Mouse (Mus musculus) common myeloid progenitor, adult 5-6 weeks (primary cell): ENCODE measurements around the gene Gm10642. TPM values are rescaled to one million over a fixed set of nuclear protein-coding genes. Genes with fewer than 3 reads are reported as not detected.

Experiments used
- ATAC-seq: replicated peaks from 2 replicates; pipeline ENCODE4 v1.8.0; 2016; ENCODE audit warnings: low read depth, mild to moderate bottlenecking, moderate TSS enrichment, inconsistent platforms; ENCODE audit not compliant: poor library complexity, severe bottlenecking
- total RNA-seq: library from RNA; stranded (forward); fragments of 200-1000, 187-1606 nt; gene quantifications from 2 replicates; pipeline ENCODE4 v1.2.3, GENCODE M21; 2017

Gm10642 gene
- total RNA-seq = 0.63 TPM in 1 of 2 replicates, not detected in the other

DNA sequence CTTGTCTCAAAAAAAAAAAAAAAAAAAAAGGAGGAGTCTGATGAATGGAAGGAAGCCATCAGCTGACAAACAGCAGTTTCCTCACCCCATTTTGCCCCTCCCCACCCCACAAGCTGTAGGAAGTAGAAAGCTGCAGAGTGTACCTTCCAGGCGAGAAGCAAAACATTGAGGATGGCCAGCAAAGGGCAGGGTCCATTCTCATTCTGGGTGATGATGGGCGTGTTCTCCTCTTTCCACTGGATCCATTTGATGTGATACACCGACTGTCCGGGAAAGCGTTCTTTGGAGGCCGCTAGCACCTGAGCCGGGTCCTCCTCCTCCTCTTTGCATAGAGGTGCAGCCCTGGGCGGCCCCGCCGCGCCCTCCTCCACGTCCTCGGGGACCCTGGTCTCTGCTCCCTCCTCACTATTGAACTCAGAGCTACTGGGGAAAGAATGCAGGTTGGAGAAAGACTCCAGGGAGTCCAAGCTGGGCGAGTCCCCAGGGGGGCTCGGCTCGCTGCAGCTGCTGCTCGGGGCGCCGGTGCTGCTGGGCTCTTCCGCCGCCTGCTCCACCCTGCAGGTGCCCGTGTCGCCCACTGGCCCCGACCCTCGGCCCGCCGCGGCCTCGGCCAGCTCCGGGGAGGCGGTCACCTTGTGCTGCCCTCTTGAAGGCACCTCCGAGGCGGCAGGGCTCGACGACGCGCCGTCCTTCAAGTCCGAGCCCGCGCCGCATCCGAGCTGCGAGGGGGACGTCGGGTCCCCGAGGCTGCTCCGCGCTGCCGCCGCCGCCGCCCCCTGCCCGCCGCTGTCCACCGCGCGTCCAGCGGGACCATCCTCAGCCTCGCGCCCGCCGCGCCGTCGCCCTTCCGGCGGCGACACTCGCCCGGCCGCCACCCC, at the start of gene Gm10642:
TSS of gene Gm10642 (plus strand) at position 122 of the 878 bp plus-strand sequence.
- peak; percentile 48 for ATAC-seq

GRCm38 (mm10) chr9:70611026-70611673, 44.9 kb upstream of the Gm10642 start:
- ATAC-seq = no peak

- ATAC-seq = no peak
Measured at GRCm38 (mm10) chr9:70629711-70630110, 26.3 kb upstream of the Gm10642 start.

GRCm38 (mm10) chr9:70631665-70632064, 24.4 kb upstream of the Gm10642 start:
- no peak for ATAC-seq

DNA sequence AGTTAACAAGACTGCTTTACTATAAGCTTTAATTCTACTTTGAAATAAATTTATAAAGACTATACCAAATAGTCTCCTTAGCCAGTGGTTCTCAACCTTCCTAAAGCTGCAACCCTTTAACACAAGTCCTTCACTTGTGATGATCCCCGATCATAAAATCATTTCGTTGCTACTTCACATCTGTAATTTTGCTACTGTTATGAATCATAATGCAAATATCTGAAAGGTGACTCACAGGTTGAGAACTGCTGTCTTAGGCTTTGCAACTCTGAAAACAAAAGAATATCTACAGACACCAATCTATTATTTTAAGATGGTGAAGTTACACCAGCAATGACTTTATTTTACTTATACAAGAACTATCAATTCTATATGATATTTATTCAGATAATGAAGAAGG, 19.3 kb upstream of the Gm10642 start:
- no peak for ATAC-seq

GRCm38 (mm10) chr9:70650260-70650659, 5.8 kb upstream of the Gm10642 start:
- ATAC-seq = no peak

GRCm38 (mm10) chr9:70650994-70651393, 5.1 kb upstream of the Gm10642 start:
- ATAC-seq = no peak

GRCm38 (mm10) chr9:70652221-70652620, 3.8 kb upstream of the Gm10642 start:
- no peak for ATAC-seq

DNA sequence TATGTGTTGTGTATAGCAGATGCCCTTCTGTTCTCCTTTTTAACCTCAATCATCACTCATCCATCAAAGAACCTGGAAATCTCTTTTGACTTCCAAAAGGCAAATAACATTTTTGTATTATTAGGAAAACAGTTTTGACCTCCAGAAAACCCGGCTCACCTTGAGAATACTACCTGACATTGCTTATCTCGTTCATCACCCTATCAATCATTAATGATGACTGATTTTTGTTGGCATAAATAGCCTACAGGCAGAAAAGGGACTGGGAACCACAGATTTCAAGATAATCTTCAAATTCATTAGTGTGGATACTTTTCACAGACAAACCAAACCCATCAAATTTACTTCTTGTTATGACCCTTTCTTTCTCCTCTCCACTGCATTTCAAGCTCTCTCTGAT, 2.2 kb upstream of the Gm10642 start:
- no peak for ATAC-seq

DNA sequence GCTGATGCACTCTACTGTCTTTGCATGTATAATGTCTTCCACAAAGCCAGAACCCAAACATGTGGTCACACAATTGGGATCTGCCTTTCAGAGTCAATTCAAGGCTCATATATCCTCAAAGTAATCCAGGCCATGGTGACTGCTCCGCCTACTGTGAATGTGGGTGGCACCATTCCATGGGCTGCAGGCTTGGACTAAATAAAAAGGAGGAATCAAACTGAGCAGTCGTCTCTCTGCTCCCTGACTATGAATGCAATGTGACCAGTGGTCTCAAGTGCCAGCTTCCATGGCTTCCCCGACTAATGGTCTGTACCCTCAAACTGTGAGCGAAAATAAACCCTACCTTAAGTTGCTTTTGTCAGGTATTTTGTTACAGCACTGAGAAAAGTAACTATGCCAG, 1.6 kb upstream of the Gm10642 start:
- no peak for ATAC-seq

- no peak for ATAC-seq
Measured at GRCm38 (mm10) chr9:70655764-70656129, 304 bp upstream of the Gm10642 start.

DNA sequence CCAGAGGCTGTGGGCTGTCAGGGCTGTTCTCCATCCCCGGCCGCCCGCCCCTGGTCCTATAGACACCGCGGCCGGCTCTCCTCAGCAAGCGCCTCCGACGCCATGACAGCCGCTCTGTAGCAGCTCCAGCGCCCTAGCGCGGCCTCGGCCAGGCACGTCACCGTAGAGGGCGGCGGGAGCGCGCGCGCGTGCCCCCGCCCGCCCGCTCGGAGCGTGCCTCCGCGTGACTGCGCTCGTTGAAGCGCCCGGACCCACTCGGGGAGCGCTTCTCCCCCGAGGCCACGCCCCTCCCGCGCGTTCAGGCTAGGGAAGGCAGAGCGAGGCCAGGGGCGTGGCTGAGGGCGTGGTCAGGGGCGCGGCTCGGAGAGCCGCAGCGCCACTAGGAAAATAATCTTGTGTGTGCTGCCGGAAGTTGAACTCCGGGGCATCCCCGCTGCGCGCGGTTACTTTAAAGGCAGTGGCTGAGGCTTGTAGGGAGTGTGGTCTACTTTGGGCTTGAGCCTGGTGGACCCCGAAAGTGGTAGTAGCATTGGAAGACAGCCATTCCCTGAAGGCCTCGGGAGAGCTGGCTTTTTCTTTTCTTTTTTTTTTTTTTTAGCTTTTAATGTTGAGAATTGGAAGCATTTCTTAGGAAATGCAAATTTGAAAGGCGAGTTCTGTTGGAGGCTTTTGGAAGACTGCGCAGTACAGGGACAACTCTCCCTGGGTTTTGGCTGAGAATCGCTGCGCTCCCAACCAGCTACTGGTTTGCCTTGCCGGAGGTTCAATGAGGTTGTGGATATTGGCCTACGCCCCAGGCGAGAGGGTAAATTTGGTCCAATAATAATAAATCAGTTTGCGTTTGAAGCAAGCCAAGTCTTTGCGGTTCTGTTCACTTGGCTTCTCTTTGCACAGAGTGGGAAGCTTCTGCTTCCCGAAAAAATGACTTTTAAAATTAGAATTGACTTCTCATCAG, 1.2 kb downstream of the Gm10642 start, which contains the start of gene Mindy2:
TSS of gene Mindy2 (minus strand) at position 162 of the 955 bp plus-strand sequence.
- peak; percentile 97 for ATAC-seq

- ATAC-seq = no peak
Measured at GRCm38 (mm10) chr9:70658266-70658665, 2.2 kb downstream of the Gm10642 start.

DNA sequence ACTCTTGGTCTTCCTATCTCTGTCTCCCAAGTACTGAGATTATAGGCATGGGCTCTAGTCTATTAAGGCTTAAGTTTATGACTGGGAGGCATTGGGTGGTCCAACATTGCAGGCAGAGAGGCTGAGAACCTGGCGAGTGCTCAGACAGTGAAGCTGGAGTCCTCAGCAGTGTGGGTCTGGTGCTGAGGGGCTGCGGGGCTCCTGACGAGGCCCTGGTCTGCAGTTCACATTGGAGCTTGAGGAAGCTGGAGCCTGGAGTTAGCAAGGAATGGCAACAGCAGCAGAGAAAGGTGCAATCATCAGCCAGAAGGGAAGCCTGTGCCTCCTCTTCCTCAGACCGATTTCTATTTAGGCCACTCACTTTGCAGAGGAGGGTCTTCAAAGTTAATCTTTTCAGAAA, 8.8 kb downstream of the Gm10642 start:
- ATAC-seq = no peak

GRCm38 (mm10) chr9:70665372-70666145, 9.5 kb downstream of the Gm10642 start:
- no peak for ATAC-seq

DNA sequence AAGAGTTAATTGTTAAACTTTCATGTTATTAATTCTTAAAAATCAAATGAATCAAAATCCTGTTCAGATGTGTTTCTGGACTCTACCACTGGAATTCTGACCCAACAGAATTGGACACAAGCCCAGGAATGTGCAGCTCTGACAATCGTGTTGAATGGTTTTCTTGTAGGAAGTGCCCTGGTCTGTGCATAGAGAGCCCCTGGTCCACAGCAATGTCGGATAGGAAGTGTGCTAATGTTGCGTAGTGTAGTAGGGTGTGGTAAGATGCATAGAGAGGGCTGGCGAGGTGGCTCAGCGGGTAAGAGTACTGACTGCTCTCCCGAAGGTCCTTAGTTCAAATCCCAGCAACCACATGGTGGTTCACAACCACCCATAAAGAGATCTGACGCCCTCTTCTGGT, 10.8 kb downstream of the Gm10642 start:
- ATAC-seq = no peak

GRCm38 (mm10) chr9:70668048-70668447, 12.0 kb downstream of the Gm10642 start:
- ATAC-seq = no peak

DNA sequence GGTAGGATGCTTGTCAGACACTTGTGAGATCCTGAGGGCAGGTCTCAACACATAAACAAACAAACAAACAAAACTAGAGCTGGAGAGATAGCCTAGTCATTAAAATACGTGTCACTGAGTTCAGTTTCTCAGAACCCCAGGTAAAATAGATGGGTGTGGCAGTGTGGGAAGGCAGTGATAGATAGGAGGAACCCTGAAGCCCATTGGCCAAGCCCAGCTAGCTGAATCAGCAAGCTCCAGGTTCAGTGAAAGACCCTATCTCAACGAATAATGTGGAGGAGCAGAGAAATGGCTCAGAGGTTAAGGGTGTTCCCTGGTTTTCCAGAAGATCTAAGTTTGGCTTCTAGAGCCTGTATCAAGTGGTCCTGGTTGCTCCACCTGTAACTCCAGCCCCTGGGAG, 13.1 kb downstream of the Gm10642 start:
- ATAC-seq = no peak

DNA sequence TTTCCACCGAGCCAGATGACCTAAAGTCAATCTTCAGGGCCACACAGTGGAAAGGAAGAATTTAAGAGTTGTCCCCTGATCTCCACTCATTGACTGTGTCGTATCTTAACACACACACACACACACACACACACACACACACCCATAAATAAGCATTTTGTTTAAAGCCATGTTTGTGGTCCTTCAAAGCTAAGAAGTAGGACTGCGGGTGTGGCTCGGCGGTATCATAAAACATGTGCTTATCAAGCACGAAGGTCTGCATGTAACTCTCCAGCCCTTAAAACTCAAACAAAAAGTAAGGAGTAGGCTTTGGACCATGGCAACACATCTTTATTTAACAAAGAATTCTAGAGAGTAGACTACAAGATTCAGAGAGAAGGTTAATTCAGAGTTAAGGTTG, 14.3 kb downstream of the Gm10642 start:
- no peak for ATAC-seq

GRCm38 (mm10) chr9:70671278-70671677, 15.2 kb downstream of the Gm10642 start:
- peak; percentile 60 for ATAC-seq
